Mouse (Mus musculus) colon, adult 2 months (tissue): ENCODE data around the gene Txn1. TPM values are rescaled to one million over a fixed set of nuclear protein-coding genes. Genes with fewer than 3 reads are reported as not detected.

Experiments
- polyA plus RNA-seq: library from polyadenylated mRNA; depleted of rRNA; stranded (reverse); fragments of >200 nt; gene quantifications from 2 replicates; pipeline ENCODE4 v1.2.3, GENCODE M21; 2012; rRNA removed

The Txn1 gene
- polyA plus RNA-seq, result 398 and 475 TPM in 2 replicates

DNA sequence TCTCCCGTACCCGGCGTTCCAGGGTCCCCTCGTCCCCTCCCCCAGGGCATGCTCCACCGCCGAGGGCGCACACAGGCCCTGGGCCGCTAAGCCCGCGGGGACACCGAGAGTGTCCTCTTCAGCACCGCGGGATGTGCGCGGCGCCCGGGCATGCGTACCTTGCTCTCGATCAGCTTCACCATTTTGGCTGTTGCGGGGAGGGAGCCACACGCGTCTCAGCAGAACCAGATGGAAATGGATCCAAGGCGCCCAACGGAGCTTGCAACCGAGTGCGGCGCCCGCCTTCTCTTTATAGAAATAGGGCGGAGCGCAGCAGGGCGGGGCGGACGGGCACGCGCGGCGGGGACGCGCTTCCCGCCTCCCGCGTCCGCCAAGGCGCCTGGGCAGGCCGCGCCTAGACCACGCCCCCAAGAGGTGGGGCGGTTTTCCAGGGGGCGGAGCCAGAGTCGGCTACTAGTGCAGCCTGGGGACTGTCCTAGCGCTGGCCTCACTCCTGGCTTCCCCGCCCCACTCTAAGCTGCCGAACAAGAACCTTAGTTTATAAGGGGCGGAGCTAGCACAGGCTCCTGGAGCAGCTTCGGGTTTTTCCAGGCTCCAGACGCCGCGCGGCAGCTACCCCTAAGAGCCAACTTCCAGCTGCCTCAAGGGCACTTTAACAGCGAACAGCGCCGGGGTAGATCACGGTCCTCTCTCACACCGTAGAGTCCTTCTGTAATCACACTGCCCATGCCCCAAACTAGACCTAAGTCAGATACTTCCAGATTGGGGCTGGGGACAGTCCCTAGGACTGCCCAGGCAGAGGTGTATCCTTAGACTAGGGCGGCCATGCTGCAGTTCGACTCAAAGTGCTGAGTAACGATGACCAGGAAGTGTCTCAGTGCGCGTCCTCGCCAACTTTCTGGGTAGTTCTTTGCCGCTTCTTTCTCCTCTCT, at the start of gene Txn1:
Txn1 (minus strand) TSS at position 383 of the 932 bp plus-strand sequence.

DNA sequence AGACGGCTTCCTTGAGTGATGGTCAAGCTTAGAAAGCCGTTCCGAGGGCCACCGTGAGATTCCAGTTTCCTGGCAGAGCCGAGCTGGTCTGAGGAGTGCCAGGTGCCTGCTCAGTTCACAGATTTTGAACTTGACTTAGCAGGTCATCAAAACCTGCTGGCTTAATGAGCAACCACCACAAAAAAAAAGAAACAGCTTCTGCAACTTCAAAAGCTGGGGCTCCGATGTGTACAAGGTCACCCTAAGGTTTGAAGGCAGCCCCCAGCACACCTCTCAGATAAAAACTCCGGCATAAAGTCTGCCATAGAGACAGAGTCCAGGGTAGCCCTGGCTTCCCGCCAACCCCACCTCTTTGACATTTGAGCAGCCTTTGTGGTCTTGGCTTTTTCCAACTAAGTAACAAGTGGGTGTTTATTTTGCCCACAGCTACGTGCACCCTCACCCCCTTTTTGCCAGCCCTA, 40.0 kb downstream of the Txn1 start, which contains the start of gene D630039A03Rik:
D630039A03Rik (minus strand) TSS at position 97 of the 461 bp plus-strand sequence.

Other genes with a start within 250 kb of the Txn1 start
- gene Akap2, start 238.8 kb downstream of the Txn1 start, polyA plus RNA-seq, result 28.0 and 39.7 TPM in 2 replicates
- 20.8 and 25.8 TPM in 2 replicates for gene D630039A03Rik, start 40.1 kb downstream of the Txn1 start, polyA plus RNA-seq
- gene Txndc8, start 52.7 kb upstream of the Txn1 start, polyA plus RNA-seq, result not detected in 2 replicates